Mouse (Mus musculus): Measurements from ENCODE around the gene Ube2l3.

DNA sequence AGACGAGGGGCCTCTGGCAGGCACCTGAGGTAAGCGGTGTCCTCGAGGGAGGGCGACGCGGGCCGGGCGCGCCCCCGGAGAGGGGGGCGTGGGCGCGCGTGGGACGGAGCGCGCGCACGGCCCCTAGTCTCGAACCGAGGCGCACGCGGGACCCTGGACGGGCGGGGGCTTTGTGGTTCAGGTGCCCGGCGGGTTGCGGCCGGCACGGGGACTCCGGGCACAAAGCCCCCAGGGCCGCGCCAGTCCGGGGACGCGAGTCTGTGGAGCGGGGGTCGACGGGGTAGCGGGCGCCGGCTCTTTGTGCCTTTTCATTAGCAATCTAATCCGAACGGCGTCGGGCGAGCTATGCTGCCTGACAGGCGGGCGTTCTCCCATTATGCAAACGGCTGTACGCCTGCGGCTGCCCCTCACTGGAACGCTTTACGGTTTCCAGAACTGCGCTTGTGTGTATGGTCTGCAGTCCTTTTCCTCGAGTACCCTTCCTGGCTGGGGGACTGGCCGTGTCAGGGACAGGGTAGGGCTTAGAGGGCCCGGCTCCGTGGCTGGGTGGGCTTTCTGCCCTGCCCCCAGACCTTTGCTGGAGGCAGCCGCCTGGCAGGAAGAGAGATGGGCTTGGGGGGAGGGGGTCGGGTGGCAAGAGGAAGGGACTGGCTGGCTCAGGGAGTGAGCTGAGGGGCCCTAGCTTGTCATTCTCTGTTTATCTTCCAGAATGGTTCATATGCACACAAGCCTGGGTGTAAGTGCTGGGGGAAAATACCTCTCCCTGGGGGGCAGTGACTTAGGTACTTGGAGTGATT is 31.5 kb upstream of the Ube2l3 start:
- TF ChIP-seq CTCF (IDR thresholded peaks at IDR 0.05) (no peak), EP300 (IDR thresholded peaks at IDR 0.05) (no peak)
